Mouse (Mus musculus): Measurements from ENCODE around the gene Prelp.
"Not testable (repeated sequence)": the region's sequence is repeated elsewhere in the genome, so short reads cannot be mapped to it uniquely, and the experiment has no call there.

- not testable (repeated sequence) for TF ChIP-seq CTCF (conservative IDR thresholded peaks at IDR 0.05; ENCODE audit: low read length); POU5F1 (IDR thresholded peaks at IDR 0.05; ENCODE audit: borderline replicate concordance, low read length); NANOG (IDR thresholded peaks at IDR 0.05; ENCODE audit: borderline replicate concordance, low read length)
These were observed 42.4 kb upstream of the Prelp start for GRCm38 (mm10) chr1:133963578-133963977.
